Mouse (Mus musculus): ENCODE measurements around the gene Dlgap4. TPM values are rescaled to one million over a fixed set of nuclear protein-coding genes. Genes with fewer than 3 reads are reported as not detected.

The Dlgap4 gene
- polyA plus RNA-seq, 1 experiment from 2014 or later = 83.7 TPM

- H3K9ac ChIP-seq = no peak overlapping the region
- H3K36me3 ChIP-seq = no peaks in the 10 kb centered on the region
- peaks cover 24% of the 10 kb centered on the region; the same call in 1 of the 2 replicates for H3K27me3 ChIP-seq
- H3K4me3 ChIP-seq = no peak overlapping the region
- 73% methylated on average over 4 of the region's 4 CpGs for WGBS
- H3K4me1 ChIP-seq = peaks cover 3% of the 10 kb centered on the region; the same call in 1 of the 2 replicates
- no peak overlapping the region for H3K4me2 ChIP-seq
- no peaks in the 10 kb centered on the region for H3K9me3 ChIP-seq
- no peak overlapping the region for H3K27ac ChIP-seq
- no peak for ATAC-seq (ENCODE audit: insufficient number of reproducible peaks, low FRiP score, low TSS enrichment, low read depth)
These were observed 73.2 kb downstream of the Dlgap4 start for GRCm38 (mm10) chr2:156686754-156687153.

- 8% methylated on average over 14 of the region's 14 CpGs for WGBS
- no peak for ATAC-seq (ENCODE audit: insufficient number of reproducible peaks, low FRiP score, low TSS enrichment, low read depth)
These were observed 75.1 kb downstream of the Dlgap4 start for GRCm38 (mm10) chr2:156688604-156689003.

GRCm38 (mm10) chr2:156690833-156691232 is 77.3 kb downstream of the Dlgap4 start:
- no peaks in the 10 kb centered on the region for H3K9me3 ChIP-seq
- H3K4me2 ChIP-seq = no peak overlapping the region
- WGBS = 37% methylated on average over 2 of the region's 2 CpGs
- no peak for ATAC-seq (ENCODE audit: insufficient number of reproducible peaks, low FRiP score, low TSS enrichment, low read depth)
- no peak overlapping the region for H3K9ac ChIP-seq
- H3K36me3 ChIP-seq = no peaks in the 10 kb centered on the region
- peaks cover 24% of the 10 kb centered on the region; the same call in 1 of the 2 replicates for H3K27me3 ChIP-seq
- peaks cover 3% of the 10 kb centered on the region; the same call in 1 of the 2 replicates for H3K4me1 ChIP-seq
- H3K27ac ChIP-seq = no peak overlapping the region
- H3K4me3 ChIP-seq = no peak overlapping the region

More at GRCm38 (mm10) chr2:156688604-156689003, 75.1 kb downstream of the Dlgap4 start:
- no peak overlapping the region for H3K9ac ChIP-seq
- H3K4me3 ChIP-seq = no peak overlapping the region
- H3K27ac ChIP-seq = no peak overlapping the region
- peaks cover 24% of the 10 kb centered on the region; the same call in 1 of the 2 replicates for H3K27me3 ChIP-seq
- peaks cover 3% of the 10 kb centered on the region; the same call in 1 of the 2 replicates for H3K4me1 ChIP-seq
- no peaks in the 10 kb centered on the region for H3K9me3 ChIP-seq
- H3K4me2 ChIP-seq = no peak overlapping the region
- no peaks in the 10 kb centered on the region for H3K36me3 ChIP-seq

- 46% methylated on average over 9 of the region's 9 CpGs for WGBS
- no peak overlapping the region for H3K4me3 ChIP-seq
These were observed 78.2 kb downstream of the Dlgap4 start for GRCm38 (mm10) chr2:156691746-156692145.

GRCm38 (mm10) chr2:156693241-156693807 is 79.8 kb downstream of the Dlgap4 start:
- peaks cover 8% of the 10 kb centered on the region for H3K4me1 ChIP-seq
- no peaks in the 10 kb centered on the region for H3K9me3 ChIP-seq
- H3K27ac ChIP-seq = no peak overlapping the region
- H3K4me3 ChIP-seq = no peak overlapping the region
- no peak for ATAC-seq (ENCODE audit: insufficient number of reproducible peaks, low FRiP score, low TSS enrichment, low read depth)
- no peaks in the 10 kb centered on the region for H3K36me3 ChIP-seq
- H3K9ac ChIP-seq = no peak overlapping the region
- H3K27me3 ChIP-seq = peaks cover 17% of the 10 kb centered on the region; the same call in 1 of the 2 replicates
- H3K4me2 ChIP-seq = no peak overlapping the region
- WGBS = 58% methylated on average over 11 of the region's 11 CpGs

More at GRCm38 (mm10) chr2:156691746-156692145, 78.2 kb downstream of the Dlgap4 start:
- Histone ChIP-seq H3K27ac (no peak overlapping the region), H3K9ac (no peak overlapping the region), H3K9me3 (no peaks in the 10 kb centered on the region), H3K4me2 (no peak overlapping the region), H3K36me3 (no peaks in the 10 kb centered on the region), H3K27me3 (peaks cover 23% of the 10 kb centered on the region; the same call in 1 of the 2 replicates), H3K4me1 (peaks cover 3% of the 10 kb centered on the region; the same call in 1 of the 2 replicates)
- ATAC-seq (ENCODE audit: insufficient number of reproducible peaks, low FRiP score, low TSS enrichment, low read depth) = no peak

GRCm38 (mm10) chr2:156697261-156697660 is 83.8 kb downstream of the Dlgap4 start:
- H3K36me3 ChIP-seq = no peaks in the 10 kb centered on the region
- no peak overlapping the region for H3K4me2 ChIP-seq
- no peaks in the 10 kb centered on the region for H3K9me3 ChIP-seq
- H3K9ac ChIP-seq = peak overlapping the region; percentile 3; the same call in 1 of the 2 replicates
- no peaks in the 10 kb centered on the region for H3K27me3 ChIP-seq
- H3K27ac ChIP-seq = no peak overlapping the region
- WGBS = 75% methylated on average over 8 of the region's 8 CpGs
- H3K4me3 ChIP-seq = no peak overlapping the region
- H3K4me1 ChIP-seq = peaks cover 6% of the 10 kb centered on the region; the same call in 1 of the 2 replicates
- ATAC-seq (ENCODE audit: insufficient number of reproducible peaks, low FRiP score, low TSS enrichment, low read depth) = no peak

GRCm38 (mm10) chr2:156698168-156698567 is 84.7 kb downstream of the Dlgap4 start:
- 52% methylated on average over 9 of the region's 9 CpGs for WGBS
- Histone ChIP-seq H3K4me1 (peaks cover 6% of the 10 kb centered on the region; the same call in 1 of the 2 replicates), H3K9me3 (no peaks in the 10 kb centered on the region), H3K27ac (no peak overlapping the region), H3K27me3 (no peaks in the 10 kb centered on the region), H3K4me2 (no peak overlapping the region), H3K36me3 (no peaks in the 10 kb centered on the region), H3K9ac (no peak overlapping the region), H3K4me3 (no peak overlapping the region)
- no peak for ATAC-seq (ENCODE audit: insufficient number of reproducible peaks, low FRiP score, low TSS enrichment, low read depth)

- 23% methylated on average over 6 of the region's 6 CpGs for WGBS
- no peak for ATAC-seq (ENCODE audit: insufficient number of reproducible peaks, low FRiP score, low TSS enrichment, low read depth)
These were observed 92.0 kb downstream of the Dlgap4 start for GRCm38 (mm10) chr2:156705473-156705872.

GRCm38 (mm10) chr2:156716683-156717082 is 103.2 kb downstream of the Dlgap4 start:
- no peaks in the 10 kb centered on the region for H3K9me3 ChIP-seq
- no peak for ATAC-seq (ENCODE audit: insufficient number of reproducible peaks, low FRiP score, low TSS enrichment, low read depth)
- H3K4me2 ChIP-seq = no peak overlapping the region
- WGBS = 74% methylated on average over 6 of the region's 6 CpGs
- no peak overlapping the region for H3K4me3 ChIP-seq
- no peaks in the 10 kb centered on the region for H3K27me3 ChIP-seq
- peaks cover 34% of the 10 kb centered on the region for H3K4me1 ChIP-seq
- H3K36me3 ChIP-seq = no peaks in the 10 kb centered on the region
- H3K9ac ChIP-seq = no peak overlapping the region
- no peak overlapping the region for H3K27ac ChIP-seq

More at GRCm38 (mm10) chr2:156705473-156705872, 92.0 kb downstream of the Dlgap4 start:
- no peak overlapping the region for H3K4me2 ChIP-seq
- no peaks in the 10 kb centered on the region for H3K9me3 ChIP-seq
- 0 out of 2 replicates have a peak, but pooled peaks cover 3% of the 10 kb centered on the region for H3K4me1 ChIP-seq
- no peak overlapping the region for H3K27ac ChIP-seq
- H3K27me3 ChIP-seq = peaks cover 5% of the 10 kb centered on the region; the same call in 1 of the 2 replicates
- no peak overlapping the region for H3K4me3 ChIP-seq
- H3K36me3 ChIP-seq = no peaks in the 10 kb centered on the region
- H3K9ac ChIP-seq = no peak overlapping the region

- H3K4me2 ChIP-seq = peak overlapping the region; percentile 38
- H3K36me3 ChIP-seq = no peaks in the 10 kb centered on the region
- no peaks in the 10 kb centered on the region for H3K9me3 ChIP-seq
- no peak overlapping the region for H3K9ac ChIP-seq
- ATAC-seq (ENCODE audit: insufficient number of reproducible peaks, low FRiP score, low TSS enrichment, low read depth) = no peak
- no peaks in the 10 kb centered on the region for H3K27me3 ChIP-seq
- peak overlapping the region; percentile 68 for H3K27ac ChIP-seq
- H3K4me1 ChIP-seq = peaks cover 42% of the 10 kb centered on the region
- H3K4me3 ChIP-seq = peak overlapping the region; percentile 12; the same call in 1 of the 2 replicates
- WGBS = 20% methylated on average over 17 of the region's 17 CpGs
These were observed 104.1 kb downstream of the Dlgap4 start for GRCm38 (mm10) chr2:156717320-156718281.

- 62% methylated on average over 5 of the region's 5 CpGs for WGBS
- Histone ChIP-seq H3K9me3 (no peaks in the 10 kb centered on the region), H3K4me1 (peaks cover 49% of the 10 kb centered on the region), H3K4me2 (no peak overlapping the region), H3K27me3 (no peaks in the 10 kb centered on the region), H3K27ac (peak overlapping the region; percentile 17; the same call in 1 of the 2 replicates), H3K9ac (no peak overlapping the region), H3K36me3 (no peaks in the 10 kb centered on the region), H3K4me3 (no peak overlapping the region)
- no peak for ATAC-seq (ENCODE audit: insufficient number of reproducible peaks, low FRiP score, low TSS enrichment, low read depth)
These were observed 105.3 kb downstream of the Dlgap4 start for GRCm38 (mm10) chr2:156718793-156719192.
